Mouse (Mus musculus): ENCODE measurements around the gene Sft2d1.
"Not testable (repeated sequence)": the region's sequence is repeated elsewhere in the genome, so short reads cannot be mapped to it uniquely, and the experiment has no call there.

The Sft2d1 gene

DNA sequence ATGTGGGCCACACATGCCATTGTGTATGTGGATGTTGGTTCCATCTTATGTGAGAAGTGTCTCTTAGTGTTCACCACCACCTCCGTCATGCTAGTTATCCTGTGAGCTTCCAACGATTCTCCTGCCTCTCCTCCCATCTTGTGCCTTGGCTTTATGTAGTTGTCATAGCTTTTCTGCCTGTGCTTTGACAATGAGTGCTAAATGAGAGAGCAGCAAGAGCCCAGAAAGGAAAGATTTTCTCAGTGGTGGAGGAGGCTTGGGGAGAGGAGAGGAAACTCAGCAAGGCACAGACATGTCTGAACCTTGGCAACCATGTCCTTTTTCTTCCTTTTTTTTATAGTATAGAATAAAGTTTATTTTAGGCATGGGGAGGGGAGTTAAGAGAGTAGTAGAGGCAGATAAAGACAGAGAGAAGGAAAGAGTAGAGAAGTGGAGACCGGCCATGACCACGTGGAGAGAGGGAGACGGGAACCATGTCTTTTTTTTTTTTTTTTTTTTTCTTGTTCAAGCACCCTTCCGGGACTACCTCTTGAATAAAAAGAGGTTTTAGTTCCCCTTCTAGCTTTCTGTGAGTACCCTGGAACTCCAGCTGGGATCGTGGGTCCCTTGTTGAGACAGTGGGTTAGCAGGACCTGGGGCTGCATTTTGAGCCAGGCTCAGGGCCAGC is 8.0 kb upstream of the Sft2d1 start:
- no peak for DNase-seq (ENCODE audit: low spot score)

- no peak for DNase-seq (ENCODE audit: low spot score)
These were observed 7.2 kb upstream of the Sft2d1 start for GRCm38 (mm10) chr17:8303671-8304070.

- no peak for DNase-seq (ENCODE audit: low spot score)
These were observed 5.1 kb upstream of the Sft2d1 start for GRCm38 (mm10) chr17:8305801-8306200.

- no peak for DNase-seq (ENCODE audit: low spot score)
These were observed 849 bp downstream of the Sft2d1 start for GRCm38 (mm10) chr17:8311751-8312150.

DNA sequence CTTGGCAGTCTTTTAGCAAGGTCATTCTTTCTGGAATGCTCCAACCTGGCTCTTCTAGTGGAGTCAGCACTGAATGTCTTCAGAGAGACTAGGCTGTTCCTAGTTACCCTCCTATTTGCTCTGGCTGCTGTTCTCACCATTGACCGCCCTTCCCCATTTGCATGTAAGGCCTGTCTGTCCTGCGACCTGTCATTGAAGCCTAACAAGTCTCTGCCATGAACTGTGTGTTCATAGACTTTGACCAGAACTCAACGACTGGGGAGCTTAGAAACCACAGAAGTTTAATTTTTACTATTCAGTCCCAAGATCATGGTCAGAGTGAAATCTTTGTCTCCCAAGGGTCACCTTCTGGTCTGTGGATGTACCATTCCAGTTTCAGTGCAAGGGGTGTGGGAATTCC is 3.1 kb downstream of the Sft2d1 start:
- DNase-seq (ENCODE audit: low spot score): no peak

- DNase-seq (ENCODE audit: low spot score): no peak
These were observed 5.3 kb downstream of the Sft2d1 start for GRCm38 (mm10) chr17:8316251-8316650.

DNA sequence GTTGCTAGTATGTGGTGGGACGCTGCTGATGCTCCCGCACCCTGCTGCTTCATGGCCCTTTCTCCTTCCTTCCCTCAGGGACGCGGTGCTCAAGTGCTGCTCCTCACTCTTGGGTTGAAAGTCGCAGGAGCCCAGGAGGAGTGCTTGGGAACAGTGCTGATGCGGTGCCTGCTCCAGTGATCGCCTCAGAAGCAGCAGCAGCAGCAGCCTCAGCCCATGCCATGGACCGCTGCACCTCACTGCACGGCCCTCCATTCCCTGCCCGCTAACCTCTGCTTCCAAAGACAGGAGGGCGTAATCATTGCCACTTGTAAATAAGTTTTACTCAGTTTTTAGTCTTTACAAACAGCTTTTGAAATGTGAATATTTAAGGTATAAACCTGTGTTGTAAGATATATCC is 16.0 kb downstream of the Sft2d1 start:
- not testable (repeated sequence) for DNase-seq (ENCODE audit: low spot score)

DNA sequence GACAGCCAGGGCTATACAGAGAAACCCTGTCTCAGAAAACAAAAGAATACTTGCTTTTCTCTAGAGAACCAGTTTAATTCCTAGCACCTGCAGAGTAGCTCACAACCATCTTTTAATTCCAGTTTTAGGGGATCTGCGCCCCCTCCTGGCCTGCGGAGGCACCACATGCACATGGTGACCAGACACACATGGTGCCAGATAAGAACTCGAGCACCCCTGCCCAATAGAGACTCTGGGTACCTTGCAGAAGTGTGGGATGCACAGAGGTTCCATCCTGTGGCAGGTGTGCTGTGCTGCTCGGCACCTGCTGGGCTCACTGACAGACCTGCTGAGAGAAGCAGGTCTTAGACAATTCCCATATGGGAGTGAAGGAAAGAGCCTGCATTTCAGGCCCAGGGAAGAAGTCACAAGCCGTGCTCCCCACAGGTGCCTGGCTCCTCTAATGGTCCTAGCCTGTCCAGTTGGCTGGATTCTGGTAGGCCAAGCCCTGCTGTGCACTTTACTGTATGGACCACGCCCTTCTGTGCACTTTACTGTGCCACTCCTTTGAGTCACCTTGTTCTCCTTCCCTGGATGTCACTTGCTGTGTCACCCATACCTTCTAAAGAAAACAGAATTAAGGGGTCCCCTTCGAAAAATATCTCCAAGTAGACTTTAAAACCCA is 17.7 kb downstream of the Sft2d1 start:
- DNase-seq (ENCODE audit: low spot score): no peak

GRCm38 (mm10) chr17:8330602-8331001 is 19.7 kb downstream of the Sft2d1 start:
- no peak for DNase-seq (ENCODE audit: low spot score)

DNA sequence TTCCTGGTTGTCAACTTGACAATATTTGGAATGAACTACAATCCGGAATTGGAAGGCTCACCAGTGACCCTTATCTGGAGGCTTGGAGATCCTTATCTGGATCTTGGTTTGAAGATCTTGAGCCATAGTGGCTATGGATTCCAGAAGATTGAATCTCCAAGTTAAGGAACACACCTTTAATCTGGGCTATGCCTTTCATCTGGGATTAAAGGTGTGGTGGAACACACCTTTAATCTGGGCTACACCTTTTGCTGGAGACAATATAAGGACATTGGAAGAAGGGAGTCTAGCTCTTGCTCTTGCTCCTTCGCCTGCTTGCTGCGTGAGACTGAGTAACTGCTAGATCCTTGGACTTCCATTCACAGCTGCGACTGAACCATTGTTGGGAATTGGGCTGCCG is 26.3 kb downstream of the Sft2d1 start, which contains the start of gene Prr18:
TSS of gene Prr18 (plus strand) at position 301 of the 400 bp plus-strand sequence.
- not testable (repeated sequence) for DNase-seq (ENCODE audit: low spot score)

DNA sequence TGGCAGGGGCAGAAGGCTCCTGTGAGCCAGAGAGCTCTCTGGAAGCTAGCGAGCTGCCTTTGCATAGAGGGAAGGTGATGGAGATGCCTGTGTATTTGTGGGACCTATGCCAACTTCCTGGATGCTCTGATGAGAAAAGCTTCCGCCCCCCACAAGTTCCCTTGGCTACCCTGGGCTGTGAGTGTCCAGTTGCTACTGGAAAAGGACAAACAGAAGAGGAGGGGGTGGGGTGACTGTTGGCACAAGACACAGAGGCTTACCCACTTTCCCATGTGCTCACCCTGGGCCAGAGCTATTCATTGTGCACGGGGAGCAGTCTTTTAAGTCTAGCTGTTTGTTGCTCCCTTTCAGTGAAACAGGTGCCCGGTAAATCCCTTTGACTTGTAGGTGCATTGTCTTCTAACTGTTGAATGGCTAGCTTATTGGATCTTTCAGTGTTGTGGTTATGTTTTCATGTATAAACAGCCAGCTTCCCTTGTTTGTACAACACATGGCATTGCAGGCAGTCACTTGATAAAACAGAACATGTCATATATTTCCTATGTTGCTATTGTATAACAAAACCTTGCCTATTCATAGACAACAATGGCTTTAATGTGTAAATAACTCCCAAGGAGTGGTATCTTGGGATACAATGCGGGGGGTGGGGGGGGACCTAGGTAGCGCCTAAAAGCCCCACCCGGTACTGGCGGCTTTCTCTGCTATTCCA is 28.9 kb downstream of the Sft2d1 start:
- no peak for DNase-seq (ENCODE audit: low spot score)

DNA sequence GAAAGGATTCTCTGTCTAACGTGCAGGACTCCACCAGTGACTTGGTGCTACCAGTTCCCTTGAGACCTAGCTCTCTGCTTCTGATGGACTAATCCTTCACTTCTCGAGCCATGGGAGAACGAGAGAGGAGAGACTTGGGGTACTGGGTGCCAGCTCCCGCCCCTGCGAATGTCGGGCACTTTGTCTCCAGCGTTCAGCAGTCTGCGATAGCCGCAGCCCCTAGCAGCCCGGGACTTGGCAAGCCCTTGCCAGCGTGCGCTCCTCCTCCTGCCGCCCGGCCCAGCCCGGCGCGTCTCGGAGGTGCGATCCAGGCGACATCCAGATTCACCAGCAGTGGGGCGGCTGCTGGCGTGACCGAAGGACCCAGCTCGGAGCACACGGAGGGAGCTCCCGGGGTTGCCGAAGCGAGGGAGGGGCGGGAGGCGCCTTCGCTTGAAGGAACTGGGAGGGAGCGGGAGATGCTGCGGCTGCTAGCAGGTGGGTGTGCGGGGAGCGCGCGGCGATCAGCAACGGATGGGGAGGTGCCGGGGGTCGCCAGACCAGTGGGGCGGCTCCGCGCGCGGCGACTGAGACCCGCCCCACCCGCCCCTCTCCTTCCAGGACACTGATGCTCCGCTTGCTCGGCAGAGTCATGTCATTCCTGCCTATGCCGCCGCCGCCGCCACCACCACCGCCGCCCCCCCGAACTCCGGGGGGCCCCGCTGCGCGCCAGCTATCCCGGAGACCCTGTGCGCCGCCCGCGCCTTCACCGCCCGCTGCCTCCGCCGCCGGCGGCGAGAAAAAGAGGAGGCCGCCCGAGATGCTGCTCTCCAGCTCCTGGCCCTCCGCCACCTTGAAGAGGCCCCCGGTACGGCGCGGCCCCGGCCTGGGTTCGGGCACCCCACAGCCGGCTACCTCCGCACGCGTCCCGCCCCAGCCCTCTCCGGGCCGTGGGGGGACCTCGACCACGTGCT is 29.8 kb downstream of the Sft2d1 start:
- DNase-seq (ENCODE audit: low spot score): no peak

DNA sequence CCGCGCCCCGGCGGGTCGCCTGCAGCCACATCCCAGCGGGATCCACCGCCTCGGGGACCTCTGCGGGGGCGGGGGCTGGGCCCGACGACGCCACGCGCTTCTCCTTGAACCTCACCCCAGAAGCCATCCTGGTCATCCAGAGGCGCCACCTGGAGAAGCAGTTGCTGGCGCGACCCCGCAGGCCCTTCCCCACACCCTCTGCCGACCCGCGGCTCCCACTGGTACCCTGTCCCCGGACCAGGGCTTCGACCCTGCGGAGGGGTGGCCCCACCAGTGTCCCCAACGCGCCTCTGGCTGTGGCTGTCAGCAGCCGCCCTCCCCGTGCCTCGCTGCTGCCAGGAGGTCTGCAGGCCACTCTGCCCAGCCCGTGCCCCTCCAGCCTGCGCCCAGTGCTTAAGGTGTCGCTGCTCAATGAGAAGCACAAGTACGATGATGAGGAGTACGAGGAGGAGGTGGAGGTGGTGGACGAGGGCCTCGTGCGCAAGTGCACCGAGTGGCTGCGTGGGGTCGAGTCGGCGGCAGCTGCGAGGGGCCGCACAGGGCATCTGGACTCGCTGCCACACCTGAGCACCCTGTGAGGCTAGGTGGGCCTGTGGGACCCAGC is 30.6 kb downstream of the Sft2d1 start:
- DNase-seq (ENCODE audit: low spot score): no peak

DNA sequence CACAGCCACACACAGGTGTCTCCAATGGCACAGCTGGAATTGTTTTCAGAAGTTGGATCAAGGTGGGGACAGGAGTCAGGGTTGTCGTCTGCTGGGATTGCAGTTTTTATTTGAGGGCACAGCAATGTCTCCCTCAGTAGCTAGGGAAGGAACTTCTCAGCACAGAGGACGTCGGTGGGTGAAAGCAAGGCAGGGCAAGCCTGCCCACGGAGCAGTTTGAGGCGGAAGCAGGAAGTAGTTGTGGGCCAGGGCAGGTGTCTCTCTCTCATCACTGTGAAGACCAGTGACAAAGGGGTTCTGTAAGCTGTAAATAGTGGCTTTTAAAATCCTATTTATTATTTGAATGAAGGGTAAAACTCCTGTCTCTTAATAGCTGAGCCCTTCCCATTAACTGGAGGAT is 31.8 kb downstream of the Sft2d1 start:
- no peak for DNase-seq (ENCODE audit: low spot score)

GRCm38 (mm10) chr17:8343416-8343815 is 32.5 kb downstream of the Sft2d1 start:
- no peak for DNase-seq (ENCODE audit: low spot score)

GRCm38 (mm10) chr17:8347765-8348285 is 36.9 kb downstream of the Sft2d1 start:
- DNase-seq (ENCODE audit: low spot score): no peak

DNA sequence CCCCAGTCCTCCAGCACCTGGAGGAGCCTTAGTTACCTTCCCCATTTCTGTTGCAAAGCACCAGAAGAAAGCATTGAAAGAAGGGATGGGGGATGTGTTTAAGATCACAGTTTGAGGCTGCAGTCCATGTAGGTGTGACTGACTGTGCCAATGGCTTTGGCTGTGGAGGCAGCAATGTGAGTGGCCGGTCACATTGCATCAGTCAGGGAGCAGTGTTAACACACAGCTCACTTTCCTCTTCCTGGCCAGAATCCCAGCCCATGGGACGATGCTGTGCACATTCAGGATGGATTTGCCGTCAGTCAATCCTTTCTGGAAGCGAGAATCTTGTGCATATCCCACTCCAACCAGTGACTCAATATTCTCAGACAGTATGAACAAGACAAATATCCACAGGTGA is 38.0 kb downstream of the Sft2d1 start:
- no peak for DNase-seq (ENCODE audit: low spot score)

DNA sequence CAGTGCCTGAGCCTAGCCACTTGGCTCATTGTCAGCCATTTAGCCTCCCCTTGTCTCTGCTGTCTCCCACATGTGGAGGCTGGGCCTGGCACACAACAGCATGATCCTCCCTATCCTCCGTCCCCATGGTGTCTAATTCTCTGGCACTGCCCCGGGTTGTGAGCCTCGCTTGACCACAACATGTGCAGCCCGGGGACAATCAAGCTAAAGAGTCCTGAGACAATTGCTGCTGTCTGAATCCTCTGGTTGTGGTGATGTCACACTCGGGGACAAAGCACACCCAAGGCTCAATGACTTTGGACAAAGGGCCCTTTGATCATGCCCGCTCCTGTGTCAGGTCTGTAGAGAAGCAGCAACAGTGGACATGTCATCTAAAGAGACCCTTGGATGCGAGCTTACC is 40.2 kb downstream of the Sft2d1 start:
- DNase-seq (ENCODE audit: low spot score): no peak

- DNase-seq (ENCODE audit: low spot score): no peak
These were observed 44.8 kb downstream of the Sft2d1 start, which contains the start of gene T2 for GRCm38 (mm10) chr17:8355692-8356091. Gene T2 (plus strand): TSS chr17:8355992.

DNA sequence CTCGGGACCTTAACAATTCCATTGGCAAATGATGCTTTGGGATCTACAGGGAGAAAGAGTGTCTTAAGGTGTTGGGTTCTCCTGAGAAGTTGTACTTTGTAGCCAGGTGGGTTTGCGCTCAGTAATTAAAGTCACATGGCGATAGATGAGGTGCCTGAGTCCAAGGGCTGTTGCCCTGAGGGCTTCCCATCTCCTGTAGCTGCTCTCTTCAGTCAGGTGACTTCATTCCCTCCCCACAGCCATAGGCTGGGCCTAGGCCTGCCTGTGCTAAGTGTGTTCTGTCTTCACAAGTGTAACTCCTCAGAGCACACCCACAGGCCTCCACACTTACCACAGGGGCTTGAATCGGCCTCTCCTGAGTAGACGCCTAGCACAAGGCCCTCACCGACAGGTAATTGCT is 46.6 kb downstream of the Sft2d1 start:
- DNase-seq (ENCODE audit: low spot score): no peak

GRCm38 (mm10) chr17:8360876-8361275 is 50.0 kb downstream of the Sft2d1 start:
- DNase-seq (ENCODE audit: low spot score): no peak

All from ovary, postnatal 14 days (tissue).